Mouse (Mus musculus): ENCODE data around the gene Arpp21. TPM values are rescaled to one million over a fixed set of nuclear protein-coding genes. Genes with fewer than 3 reads are reported as not detected.

The Arpp21 gene
- not detected in 2 replicates for polyA plus RNA-seq (2012; ENCODE audit: insufficient read depth, insufficient read length, missing spikeins)

- Histone ChIP-seq H3K27ac (replicated peaks; ENCODE audit: low read depth, low read length) (no peak within 1 kb of the TSS), H3K4me1 (ENCODE audit: control insufficient read depth, insufficient read depth, insufficient read length, low read length) (no peaks in the 10 kb centered on the region; the same call in 1 of the 2 replicates), H3K4me3 (ENCODE audit: insufficient read depth, low read depth, low read length) (no peak within 1 kb of the TSS)
Observed at GRCm38 (mm10) chr9:112235696-112236397, at the start of gene Arpp21. Gene Arpp21 (minus strand): TSS chr9:112235938.

GRCm38 (mm10) chr9:112272426-112272969 is 36.8 kb upstream of the Arpp21 start:
- H3K4me3 ChIP-seq (ENCODE audit: insufficient read depth, low read depth, low read length): no peak overlapping the region
- H3K4me1 ChIP-seq (ENCODE audit: control insufficient read depth, insufficient read depth, insufficient read length, low read length): no peaks in the 10 kb centered on the region
- H3K27ac ChIP-seq (replicated peaks; ENCODE audit: low read depth, low read length): no peak overlapping the region

GRCm38 (mm10) chr9:112264982-112265641 is 29.4 kb upstream of the Arpp21 start:
- no peak overlapping the region for H3K4me3 ChIP-seq (ENCODE audit: insufficient read depth, low read depth, low read length)
- H3K27ac ChIP-seq (replicated peaks; ENCODE audit: low read depth, low read length): no peak overlapping the region
- H3K4me1 ChIP-seq (ENCODE audit: control insufficient read depth, insufficient read depth, insufficient read length, low read length): no peaks in the 10 kb centered on the region

- H3K4me3 ChIP-seq (ENCODE audit: insufficient read depth, low read depth, low read length): no peak overlapping the region
- H3K27ac ChIP-seq (replicated peaks; ENCODE audit: low read depth, low read length): no peak overlapping the region
Observed at GRCm38 (mm10) chr9:112261986-112262901, 26.5 kb upstream of the Arpp21 start.

GRCm38 (mm10) chr9:112261556-112261955 is 25.8 kb upstream of the Arpp21 start:
- Histone ChIP-seq H3K4me1 (ENCODE audit: control insufficient read depth, insufficient read depth, insufficient read length, low read length) (no peaks in the 10 kb centered on the region), H3K27ac (replicated peaks; ENCODE audit: low read depth, low read length) (no peak overlapping the region), H3K4me3 (ENCODE audit: insufficient read depth, low read depth, low read length) (no peak overlapping the region)

More at GRCm38 (mm10) chr9:112261986-112262901, 26.5 kb upstream of the Arpp21 start:
- no peaks in the 10 kb centered on the region for H3K4me1 ChIP-seq (ENCODE audit: control insufficient read depth, insufficient read depth, insufficient read length, low read length)

GRCm38 (mm10) chr9:112260696-112261095 is 25.0 kb upstream of the Arpp21 start:
- no peaks in the 10 kb centered on the region for H3K4me1 ChIP-seq (ENCODE audit: control insufficient read depth, insufficient read depth, insufficient read length, low read length)
- H3K4me3 ChIP-seq (ENCODE audit: insufficient read depth, low read depth, low read length): no peak overlapping the region
- H3K27ac ChIP-seq (replicated peaks; ENCODE audit: low read depth, low read length): no peak overlapping the region

GRCm38 (mm10) chr9:112258560-112258959 is 22.8 kb upstream of the Arpp21 start:
- Histone ChIP-seq H3K4me3 (ENCODE audit: insufficient read depth, low read depth, low read length) (no peak overlapping the region), H3K27ac (replicated peaks; ENCODE audit: low read depth, low read length) (no peak overlapping the region), H3K4me1 (ENCODE audit: control insufficient read depth, insufficient read depth, insufficient read length, low read length) (no peaks in the 10 kb centered on the region)

GRCm38 (mm10) chr9:112255971-112256370 is 20.2 kb upstream of the Arpp21 start:
- no peak overlapping the region for H3K27ac ChIP-seq (replicated peaks; ENCODE audit: low read depth, low read length)
- H3K4me3 ChIP-seq (ENCODE audit: insufficient read depth, low read depth, low read length): no peak overlapping the region
- no peaks in the 10 kb centered on the region for H3K4me1 ChIP-seq (ENCODE audit: control insufficient read depth, insufficient read depth, insufficient read length, low read length)

GRCm38 (mm10) chr9:112253730-112254129 is 18.0 kb upstream of the Arpp21 start:
- Histone ChIP-seq H3K27ac (replicated peaks; ENCODE audit: low read depth, low read length) (no peak overlapping the region), H3K4me3 (ENCODE audit: insufficient read depth, low read depth, low read length) (no peak overlapping the region), H3K4me1 (ENCODE audit: control insufficient read depth, insufficient read depth, insufficient read length, low read length) (no peaks in the 10 kb centered on the region)

- no peak overlapping the region for H3K27ac ChIP-seq (replicated peaks; ENCODE audit: low read depth, low read length)
- no peaks in the 10 kb centered on the region for H3K4me1 ChIP-seq (ENCODE audit: control insufficient read depth, insufficient read depth, insufficient read length, low read length)
- H3K4me3 ChIP-seq (ENCODE audit: insufficient read depth, low read depth, low read length): no peak overlapping the region
Observed at GRCm38 (mm10) chr9:112251857-112252256, 16.1 kb upstream of the Arpp21 start.

- Histone ChIP-seq H3K4me3 (ENCODE audit: insufficient read depth, low read depth, low read length) (no peak overlapping the region), H3K4me1 (ENCODE audit: control insufficient read depth, insufficient read depth, insufficient read length, low read length) (no peaks in the 10 kb centered on the region), H3K27ac (replicated peaks; ENCODE audit: low read depth, low read length) (no peak overlapping the region)
Observed at GRCm38 (mm10) chr9:112251339-112251738, 15.6 kb upstream of the Arpp21 start.

GRCm38 (mm10) chr9:112249753-112250152 is 14.0 kb upstream of the Arpp21 start:
- H3K4me1 ChIP-seq (ENCODE audit: control insufficient read depth, insufficient read depth, insufficient read length, low read length): no peaks in the 10 kb centered on the region
- H3K4me3 ChIP-seq (ENCODE audit: insufficient read depth, low read depth, low read length): no peak overlapping the region
- no peak overlapping the region for H3K27ac ChIP-seq (replicated peaks; ENCODE audit: low read depth, low read length)

GRCm38 (mm10) chr9:112247183-112247582 is 11.4 kb upstream of the Arpp21 start:
- Histone ChIP-seq H3K4me3 (ENCODE audit: insufficient read depth, low read depth, low read length) (no peak overlapping the region), H3K4me1 (ENCODE audit: control insufficient read depth, insufficient read depth, insufficient read length, low read length) (no peaks in the 10 kb centered on the region), H3K27ac (replicated peaks; ENCODE audit: low read depth, low read length) (no peak overlapping the region)

- Histone ChIP-seq H3K4me1 (ENCODE audit: control insufficient read depth, insufficient read depth, insufficient read length, low read length) (no peaks in the 10 kb centered on the region; the same call in 1 of the 2 replicates), H3K27ac (replicated peaks; ENCODE audit: low read depth, low read length) (no peak overlapping the region), H3K4me3 (ENCODE audit: insufficient read depth, low read depth, low read length) (no peak overlapping the region)
Observed at GRCm38 (mm10) chr9:112238168-112238567, 2.4 kb upstream of the Arpp21 start.

- H3K4me3 ChIP-seq (ENCODE audit: insufficient read depth, low read depth, low read length): no peak overlapping the region
- H3K4me1 ChIP-seq (ENCODE audit: control insufficient read depth, insufficient read depth, insufficient read length, low read length): no peaks in the 10 kb centered on the region; the same call in 1 of the 2 replicates
- H3K27ac ChIP-seq (replicated peaks; ENCODE audit: low read depth, low read length): no peak overlapping the region
Observed at GRCm38 (mm10) chr9:112236551-112236950, 813 bp upstream of the Arpp21 start.

Measured in brown adipose tissue, adult 24 weeks (tissue).